Mouse (Mus musculus) liver, postnatal 0 days (tissue): ENCODE data around the gene Xpc. TPM values are rescaled to one million over a fixed set of nuclear protein-coding genes. Genes with fewer than 3 reads are reported as not detected.
A peak's percentile ranks its signal among the peaks of the same experiment; 100 is the strongest.

Experiments used
- ATAC-seq: fragments of 200-750 bp; cut with Nextera tagmentation; 2 replicates; pipeline ENCODE4 v1.8.0; 2017; ENCODE audit warnings: mild to moderate bottlenecking, moderate library complexity
- DNase-seq: peaks from one replicate; pipeline ENCODE4 v3.0.0-alpha.2; 2016
- H3K27ac ChIP-seq: fragments of 300-500 bp; sonication (generic); 2 replicates; pipeline ENCODE4 v1.5.1; 2014; ENCODE audit warnings: antibody characterized with exemption, moderate library complexity, mild to moderate bottlenecking, low read depth
- H3K27me3 ChIP-seq: fragments of 300-500 bp; sonication (generic); 2 replicates; pipeline ENCODE4 v1.6.1; 2014; ENCODE audit warnings: low read length, control low read depth, mixed read lengths; ENCODE audit not compliant: insufficient read depth
- H3K36me3 ChIP-seq: fragments of 300-500 bp; sonication (generic); replicated peaks from 2 replicates; pipeline ENCODE4 v1.6.1; 2014; ENCODE audit warnings: mild to moderate bottlenecking, control low read depth, low read length, moderate library complexity, mixed read lengths; ENCODE audit not compliant: insufficient read depth
- H3K4me1 ChIP-seq: fragments of 300-500 bp; sonication (generic); 2 replicates; pipeline ENCODE4 v1.6.1; 2014; ENCODE audit warnings: antibody characterized with exemption, mild to moderate bottlenecking, control low read depth; ENCODE audit not compliant: insufficient read depth
- H3K4me2 ChIP-seq: fragments of 300-500 bp; sonication (generic); 2 replicates; pipeline ENCODE4 v1.6.1; 2014; ENCODE audit warnings: low read depth, mild to moderate bottlenecking, low read length, moderate library complexity, mixed read lengths
- H3K4me3 ChIP-seq: fragments of 300-500 bp; sonication (generic); 2 replicates; pipeline ENCODE4 v1.5.1; 2014; ENCODE audit warnings: low read depth, low read length
- H3K9ac ChIP-seq: fragments of 300-500 bp; sonication (generic); replicated peaks from 2 replicates; pipeline ENCODE4 v1.6.1; 2014; ENCODE audit warnings: mild to moderate bottlenecking, moderate library complexity
- H3K9me3 ChIP-seq: fragments of 300-500 bp; sonication (generic); 2 replicates; pipeline ENCODE4 v1.6.1; 2016; ENCODE audit warnings: mild to moderate bottlenecking, control low read depth, low read length, mixed read lengths
- CTCF ChIP-seq: sonication (generic); IDR thresholded peaks from 2 replicates; pipeline ENCODE4 v1.5.1; 2016; ENCODE audit warnings: antibody characterized with exemption, low read depth
- EP300 ChIP-seq: IDR thresholded peaks from 2 replicates; pipeline ENCODE4 v1.6.1; 2016; ENCODE audit warnings: antibody characterized with exemption, low read depth, mild to moderate bottlenecking
- WGBS: fragments of 180-500 bp; shearing (Covaris S2); extraction: QIAGEN DNeasy Blood & Tissue Kit; methylation state at CpG from one replicate; pipeline ENCODE4 v1.1.7; 2014; ENCODE audit not compliant: insufficient replicate concordance; 5-methylcytosine and 5-hydroxymethylcytosine counted together
- polyA plus RNA-seq: library from polyadenylated mRNA; unstranded; fragments of >200 nt; fragmentation: Nextera tagmentation; extraction: Ambion mirVana; gene quantifications from 2 replicates; pipeline ENCODE4 v1.2.1, GENCODE M21; 2015

The Xpc gene
- polyA plus RNA-seq, 1 experiment from 2014 or later = 6.3 TPM

GRCm38 (mm10) chr6:91506036-91506435 lies 9.7 kb downstream of the Xpc start:
- TF ChIP-seq EP300 (no peak), CTCF (no peak)
- 42% methylated on average over 5 of the region's 5 CpGs for WGBS

GRCm38 (mm10) chr6:91503302-91503701 lies 12.4 kb downstream of the Xpc start:
- Histone ChIP-seq H3K9me3 (no peaks in the 10 kb centered on the region), H3K4me1 (no peaks in the 10 kb centered on the region), H3K27ac (no peak overlapping the region), H3K4me2 (no peak overlapping the region), H3K9ac (no peak overlapping the region), H3K27me3 (no peaks in the 10 kb centered on the region), H3K36me3 (peaks cover 79% of the 10 kb centered on the region), H3K4me3 (no peak overlapping the region)
- ATAC-seq (no peak), DNase-seq (no peak)
- TF ChIP-seq CTCF = no peak
- no peak for TF ChIP-seq EP300
- 63% methylated on average over 1 of the region's 1 CpGs for WGBS

More at GRCm38 (mm10) chr6:91506036-91506435, 9.7 kb downstream of the Xpc start:
- peak overlapping the region; percentile 78 for H3K27ac ChIP-seq
- no peak overlapping the region for H3K4me3 ChIP-seq
- H3K9ac ChIP-seq = no peak overlapping the region
- no peaks in the 10 kb centered on the region for H3K9me3 ChIP-seq
- H3K36me3 ChIP-seq = peaks cover 62% of the 10 kb centered on the region
- no peaks in the 10 kb centered on the region for H3K27me3 ChIP-seq
- no peaks in the 10 kb centered on the region for H3K4me1 ChIP-seq
- H3K4me2 ChIP-seq = no peak overlapping the region
- peak; percentile 44; the same call in 1 of the 2 replicates for ATAC-seq
- peak; percentile 31 for DNase-seq

- Histone ChIP-seq H3K4me2 (no peak overlapping the region), H3K4me1 (no peaks in the 10 kb centered on the region), H3K36me3 (peaks cover 52% of the 10 kb centered on the region), H3K27ac (no peak overlapping the region), H3K27me3 (no peaks in the 10 kb centered on the region), H3K9me3 (no peaks in the 10 kb centered on the region), H3K9ac (no peak overlapping the region), H3K4me3 (no peak overlapping the region)
- 72% methylated on average over 8 of the region's 8 CpGs for WGBS
- ATAC-seq (no peak), DNase-seq (no peak)
- TF ChIP-seq EP300 (no peak), CTCF (no peak)
Observed at GRCm38 (mm10) chr6:91494526-91494925, 21.2 kb downstream of the Xpc start.

GRCm38 (mm10) chr6:91493053-91493452 lies 22.6 kb downstream of the Xpc start:
- H3K27ac ChIP-seq = no peak overlapping the region; the same call in 1 of the 2 replicates
- peak overlapping the region; percentile 13 for H3K4me3 ChIP-seq
- H3K9ac ChIP-seq = no peak overlapping the region
- TF ChIP-seq EP300 (no peak), CTCF (no peak)
- no peaks in the 10 kb centered on the region for H3K27me3 ChIP-seq
- DNase-seq = no peak
- peaks cover 42% of the 10 kb centered on the region for H3K36me3 ChIP-seq
- ATAC-seq = no peak
- 40% methylated on average over 10 of the region's 10 CpGs for WGBS
- H3K4me2 ChIP-seq = peak overlapping the region; percentile 38
- no peaks in the 10 kb centered on the region for H3K9me3 ChIP-seq
- H3K4me1 ChIP-seq = 0 out of 2 replicates have a peak, but pooled peaks cover 4% of the 10 kb centered on the region

- WGBS = 69% methylated on average over 6 of the region's 6 CpGs
- peaks cover 48% of the 10 kb centered on the region for H3K36me3 ChIP-seq
Observed at GRCm38 (mm10) chr6:91491004-91491403, 24.7 kb downstream of the Xpc start.

GRCm38 (mm10) chr6:91489872-91490271 lies 25.8 kb downstream of the Xpc start:
- peaks cover 58% of the 10 kb centered on the region for H3K36me3 ChIP-seq
- no peak overlapping the region for H3K4me3 ChIP-seq
- ATAC-seq = no peak
- TF ChIP-seq EP300 (no peak), CTCF (no peak)
- 80% methylated on average over 10 of the region's 10 CpGs for WGBS
- H3K4me1 ChIP-seq = 0 out of 2 replicates have a peak, but pooled peaks cover 4% of the 10 kb centered on the region
- H3K27ac ChIP-seq = 0 out of 2 replicates have a peak overlapping the region, but pooled peaks have one; percentile 11
- H3K27me3 ChIP-seq = no peaks in the 10 kb centered on the region
- H3K4me2 ChIP-seq = no peak overlapping the region
- no peaks in the 10 kb centered on the region for H3K9me3 ChIP-seq
- DNase-seq = no peak
- H3K9ac ChIP-seq = no peak overlapping the region

More at GRCm38 (mm10) chr6:91491004-91491403, 24.7 kb downstream of the Xpc start:
- H3K27ac ChIP-seq = no peak overlapping the region
- no peaks in the 10 kb centered on the region for H3K27me3 ChIP-seq
- ATAC-seq (no peak), DNase-seq (no peak)
- H3K4me1 ChIP-seq = 0 out of 2 replicates have a peak, but pooled peaks cover 4% of the 10 kb centered on the region
- H3K4me3 ChIP-seq = no peak overlapping the region
- H3K9me3 ChIP-seq = no peaks in the 10 kb centered on the region
- H3K4me2 ChIP-seq = no peak overlapping the region
- no peak overlapping the region for H3K9ac ChIP-seq
- TF ChIP-seq EP300 (no peak), CTCF (no peak)
